9 mouse cellular contexts compared by ENCODE assay signal in genomic region chr9:14613308-14614204, GRCm38 (mm10). TPM values are rescaled to one million over a fixed set of nuclear protein-coding genes. Genes with fewer than 3 reads are reported as not detected.
DNase-seq lines count a peak whose midpoint lies in the region; ATAC-seq and TF ChIP-seq lines count a peak whose summit lies in the region.
"Had no signal": no experiment of that assay in that cellular context is flagged by ENCODE, and none has a peak within 500 bp of the region (broad histone marks: within the 10 kb centered on the region; RNA-seq: fewer than 3 reads in every experiment).

No protein-coding gene starts in this region.

- intact Hi-C loops in heart, postnatal 10 days (cut with DNase I), result loop anchor here (5.0 kb wide), 1 partner anchor 91 kb away; no protein-coding TSS in a partner anchor

- H3K4me1 ChIP-seq in heart, embryonic 12.5 days (replicated peaks), result peaks cover 57% of the 10 kb centered on the region
- peaks cover 28% of the 10 kb centered on the region for H3K4me1 ChIP-seq in embryonic facial prominence, embryonic 14.5 days (ENCODE audit: control insufficient read depth, insufficient read depth, low read length)
- H3K4me1 ChIP-seq in intestine, postnatal 0 days (replicated peaks; ENCODE audit: control insufficient read depth, insufficient read depth, low read length), result peaks cover 7% of the 10 kb centered on the region; the same call in 1 of the 2 replicates
- H3K4me1 ChIP-seq in midbrain, embryonic 13.5 days (replicated peaks), result peaks cover 49% of the 10 kb centered on the region

- no peaks in the 10 kb centered on the region for H3K9me3 ChIP-seq in heart, embryonic 12.5 days (replicated peaks)
- H3K9me3 ChIP-seq in embryonic facial prominence, embryonic 14.5 days (ENCODE audit: control insufficient read depth, low read length), result no peaks in the 10 kb centered on the region
- H3K9me3 ChIP-seq in intestine, postnatal 0 days (ENCODE audit: control insufficient read depth), result no peaks in the 10 kb centered on the region
- no peaks in the 10 kb centered on the region for H3K9me3 ChIP-seq in midbrain, embryonic 13.5 days

- peak overlapping the region; percentile 89 for H3K4me3 ChIP-seq in heart, embryonic 12.5 days
- H3K4me3 ChIP-seq in embryonic facial prominence, embryonic 14.5 days (ENCODE audit: low read depth, low read length), result peak overlapping the region; percentile 89
- H3K4me3 ChIP-seq in intestine, postnatal 0 days (ENCODE audit: low read depth, low read length), result peak overlapping the region; percentile 61
- peak overlapping the region; percentile 83 for H3K4me3 ChIP-seq in midbrain, embryonic 13.5 days (replicated peaks)

- ATAC-seq in heart, embryonic 12.5 days (ENCODE audit: insufficient number of reproducible peaks, low FRiP score), result no peak
- no peak for ATAC-seq in embryonic facial prominence, embryonic 14.5 days (ENCODE audit: low read depth)
- ATAC-seq in intestine, postnatal 0 days, result no peak
- ATAC-seq in midbrain, embryonic 13.5 days, result no peak
- ATAC-seq in CD4-positive, CD25-positive, alpha-beta regulatory T cell, adult 4 months, result no peak

- H3K27me3 ChIP-seq in heart, embryonic 12.5 days (replicated peaks), result no peaks in the 10 kb centered on the region
- no peaks in the 10 kb centered on the region for H3K27me3 ChIP-seq in embryonic facial prominence, embryonic 14.5 days (replicated peaks; ENCODE audit: control insufficient read depth, insufficient read depth, low read length)
- H3K27me3 ChIP-seq in intestine, postnatal 0 days (replicated peaks; ENCODE audit: control insufficient read depth, insufficient read depth, low read length), result no peaks in the 10 kb centered on the region
- no peaks in the 10 kb centered on the region for H3K27me3 ChIP-seq in midbrain, embryonic 13.5 days

- H3K4me2 ChIP-seq in heart, embryonic 12.5 days, result peak overlapping the region; percentile 83
- peak overlapping the region; percentile 86 for H3K4me2 ChIP-seq in embryonic facial prominence, embryonic 14.5 days (ENCODE audit: low read depth, low read length)
- peak overlapping the region; percentile 88 for H3K4me2 ChIP-seq in intestine, postnatal 0 days (replicated peaks; ENCODE audit: low read depth)
- H3K4me2 ChIP-seq in midbrain, embryonic 13.5 days (replicated peaks), result peak overlapping the region; percentile 83

- peak overlapping the region; percentile 97 for H3K9ac ChIP-seq in heart, embryonic 12.5 days
- H3K9ac ChIP-seq in embryonic facial prominence, embryonic 14.5 days (ENCODE audit: low read depth, low read length), result peak overlapping the region; percentile 98
- H3K9ac ChIP-seq in intestine, postnatal 0 days (ENCODE audit: low read depth, low read length), result peak overlapping the region; percentile 70
- peak overlapping the region; percentile 96 for H3K9ac ChIP-seq in midbrain, embryonic 13.5 days (replicated peaks)

- H3K27ac ChIP-seq in heart, embryonic 12.5 days (ENCODE audit: poor library complexity, severe bottlenecking), result peak overlapping the region; percentile 94
- peak overlapping the region; percentile 96 for H3K27ac ChIP-seq in embryonic facial prominence, embryonic 14.5 days (replicated peaks; ENCODE audit: low read depth, low read length)
- peak overlapping the region; percentile 65 for H3K27ac ChIP-seq in intestine, postnatal 0 days (ENCODE audit: low read depth, low read length)
- peak overlapping the region; percentile 73; the same call in 1 of the 2 replicates for H3K27ac ChIP-seq in midbrain, embryonic 13.5 days
- H3K27ac ChIP-seq: macrophage had no signal

- no peak for TF ChIP-seq CTCF in intestine, postnatal 0 days (IDR thresholded peaks at IDR 0.05; ENCODE audit: low read depth)

- 9% methylated on average over 15 of the region's 15 CpGs for WGBS in heart, embryonic 12.5 days
- 3% methylated on average over 15 of the region's 15 CpGs for WGBS in embryonic facial prominence, embryonic 14.5 days
- 15% methylated on average over 15 of the region's 15 CpGs for whole genome bisulfite sequencing in intestine, postnatal 0 days
- WGBS in midbrain, embryonic 13.5 days, result 9% methylated on average over 15 of the region's 15 CpGs

- no peak for DNase-seq in heart, postnatal 10 days
- DNase-seq in embryonic facial prominence, embryonic 14.5 days (ENCODE audit: low spot score), result no peak
- DNase-seq in right cerebral cortex, postnatal 10 days (ENCODE audit: low spot score in 2 of 2), result no peak
- no peak for DNase-seq in urinary bladder, postnatal 14 days (ENCODE audit: low spot score)

- H3K36me3 ChIP-seq in heart, embryonic 12.5 days, result no peaks in the 10 kb centered on the region
- no peaks in the 10 kb centered on the region for H3K36me3 ChIP-seq in embryonic facial prominence, embryonic 14.5 days (ENCODE audit: control insufficient read depth, insufficient read depth, low read length)
- H3K36me3 ChIP-seq in intestine, postnatal 0 days (ENCODE audit: control insufficient read depth, insufficient read depth), result no peaks in the 10 kb centered on the region; the same call in 1 of the 2 replicates
- no peaks in the 10 kb centered on the region for H3K36me3 ChIP-seq in midbrain, embryonic 13.5 days

RNA-seq across cellular contexts. Expression of gene Amotl1, which starts 31.3 kb away (rescaled TPM):
- polyA plus RNA-seq in heart, embryonic 12.5 days (2016; fragmentation: Nextera tagmentation; extraction: Ambion mirVana), result 20.5 and 20.6 TPM in 2 replicates
- 10 to 100 TPM; 62.2 to 65.4 TPM for total RNA-seq in heart, postnatal 10 days (2021)
- 48.4 and 49.1 TPM in 2 replicates for polyA plus RNA-seq in embryonic facial prominence, embryonic 14.5 days (2014; fragmentation: Nextera tagmentation; extraction: Ambion mirVana)
- polyA plus RNA-seq in intestine, postnatal 0 days (2015; fragmentation: Nextera tagmentation; extraction: Ambion mirVana), result 3.2 and 3.6 TPM in 2 replicates
- polyA plus RNA-seq in midbrain, embryonic 13.5 days (2015; fragmentation: Nextera tagmentation; extraction: Ambion mirVana), result 9.8 and 9.9 TPM in 2 replicates
- polyA plus RNA-seq in CD4-positive, CD25-positive, alpha-beta regulatory T cell, adult 4 months (2017; shearing (Covaris generic)), result under 1 TPM in 1 of 2 experiments, not detected in 1; 0.06 TPM
